Mouse (Mus musculus): ENCODE data around the gene Tppp3. TPM values are rescaled to one million over a fixed set of nuclear protein-coding genes. Genes with fewer than 3 reads are reported as not detected.

The Tppp3 gene
- total RNA-seq, 2 experiments from 2014 or later: 527 to 572 TPM

DNA sequence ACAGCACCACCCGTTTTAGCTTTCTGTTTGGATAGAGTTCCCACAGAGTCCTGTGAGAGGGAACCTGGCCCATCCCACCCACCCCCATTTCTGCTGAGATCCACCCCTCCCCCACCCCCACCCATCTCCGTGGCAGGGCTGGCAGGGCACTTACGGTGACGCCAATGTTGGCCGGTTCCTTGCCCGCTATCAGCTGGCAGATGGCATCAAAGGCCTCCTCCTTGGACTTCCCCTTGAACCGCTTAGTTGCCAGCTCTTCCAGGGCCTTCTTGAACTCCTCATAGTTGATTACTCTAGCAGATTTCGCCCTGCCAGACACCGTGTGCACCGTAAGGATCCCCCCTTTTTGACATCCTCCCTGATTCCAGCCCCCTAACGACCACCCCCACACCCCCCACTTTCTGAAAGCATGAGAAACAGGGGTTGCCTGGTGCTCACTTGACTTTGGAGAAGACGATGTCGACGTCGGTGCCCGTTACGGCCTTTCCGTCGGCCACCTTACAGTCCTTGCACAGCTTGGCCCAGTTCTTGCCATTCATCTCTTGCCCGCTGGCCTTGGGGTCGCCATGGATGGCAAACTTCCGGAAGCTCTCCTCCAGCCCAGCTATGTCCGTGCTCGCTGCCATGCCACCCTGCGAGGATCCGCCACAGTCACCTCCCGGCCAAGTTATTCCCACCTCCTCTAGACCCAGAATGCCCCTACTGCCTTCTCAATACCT, 3.2 kb downstream of the Tppp3 start:
- no peak for DNase-seq (ENCODE audit: low spot score in 2 of 2)

DNA sequence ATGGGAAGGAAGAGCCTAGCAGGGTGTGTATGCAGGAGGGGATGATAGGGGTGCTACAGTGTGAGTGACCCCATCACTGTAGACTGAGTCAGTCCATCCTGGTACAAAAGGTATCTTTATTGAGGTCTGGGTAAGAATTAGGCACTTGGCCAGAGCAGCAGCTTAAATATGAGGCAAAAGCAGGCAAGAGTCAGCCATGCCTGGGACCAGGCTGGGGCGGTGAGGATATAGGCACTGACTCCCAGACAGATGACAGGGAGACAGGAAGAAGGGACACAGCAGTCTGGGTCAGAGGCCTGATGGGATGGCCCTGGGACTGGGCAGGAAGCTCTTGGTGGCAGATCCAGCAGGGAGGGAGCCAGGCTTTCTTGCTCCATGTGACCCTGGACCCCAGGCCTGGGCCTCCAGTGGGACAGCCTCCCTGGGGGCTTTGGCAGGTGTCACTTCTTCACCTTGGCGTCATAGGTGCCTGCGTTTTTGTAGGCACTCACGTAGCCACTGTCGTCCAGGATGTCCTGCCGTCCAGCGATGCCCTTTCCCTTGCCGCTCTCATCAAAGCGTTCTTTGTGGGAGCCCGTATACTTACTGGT, 3.8 kb downstream of the Tppp3 start:
- DNase-seq (ENCODE audit: low spot score in 2 of 2): no peak

DNA sequence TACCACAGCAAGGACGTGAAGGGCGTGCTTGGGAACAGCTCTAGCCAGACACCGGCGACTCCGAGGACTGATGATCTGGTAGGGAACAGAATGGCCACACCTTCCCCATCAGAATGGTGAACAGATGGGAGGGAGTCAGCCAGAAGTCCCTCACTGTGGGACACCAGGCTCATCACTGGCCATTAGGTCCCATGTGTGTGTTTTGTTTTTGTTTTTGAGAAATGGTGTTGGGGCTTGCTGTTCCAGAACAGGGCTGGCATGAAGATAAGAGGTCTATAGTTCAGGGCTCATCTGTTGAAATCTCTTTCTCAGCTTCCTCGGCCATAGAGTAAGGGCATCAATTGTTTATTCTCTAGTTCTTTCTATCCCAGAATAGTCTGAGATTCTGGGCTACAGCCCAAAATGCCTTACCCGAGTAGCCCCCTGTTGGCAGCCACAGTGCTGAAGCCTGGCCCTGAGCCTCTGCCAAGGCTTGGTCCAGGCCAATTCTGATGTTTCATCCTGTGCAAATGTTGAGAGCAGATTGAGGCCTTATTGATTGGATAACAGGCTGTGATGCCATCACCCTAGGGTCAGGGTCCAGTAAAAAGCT, 4.5 kb downstream of the Tppp3 start:
- DNase-seq (ENCODE audit: low spot score in 2 of 2): no peak

DNA sequence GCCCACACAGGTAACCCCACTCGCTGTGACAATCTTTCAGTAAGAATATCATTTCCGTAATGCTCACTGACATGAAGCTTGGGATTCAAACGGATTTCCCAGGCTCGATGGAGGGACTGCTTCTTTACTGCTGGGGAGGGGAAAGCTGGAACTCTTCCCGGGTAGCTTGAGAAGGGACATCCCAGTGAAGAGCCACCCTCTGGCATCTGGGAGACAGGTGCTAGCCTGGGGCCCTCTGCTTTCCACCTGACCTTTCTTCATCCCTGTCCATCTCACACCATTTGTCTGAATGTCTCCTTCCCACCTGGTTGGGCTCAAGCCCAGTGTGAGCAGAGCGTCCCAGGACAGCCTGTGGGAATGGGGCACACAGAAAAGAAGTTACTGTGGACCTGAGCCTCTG, 5.1 kb downstream of the Tppp3 start:
- DNase-seq (ENCODE audit: low spot score in 2 of 2): no peak

DNA sequence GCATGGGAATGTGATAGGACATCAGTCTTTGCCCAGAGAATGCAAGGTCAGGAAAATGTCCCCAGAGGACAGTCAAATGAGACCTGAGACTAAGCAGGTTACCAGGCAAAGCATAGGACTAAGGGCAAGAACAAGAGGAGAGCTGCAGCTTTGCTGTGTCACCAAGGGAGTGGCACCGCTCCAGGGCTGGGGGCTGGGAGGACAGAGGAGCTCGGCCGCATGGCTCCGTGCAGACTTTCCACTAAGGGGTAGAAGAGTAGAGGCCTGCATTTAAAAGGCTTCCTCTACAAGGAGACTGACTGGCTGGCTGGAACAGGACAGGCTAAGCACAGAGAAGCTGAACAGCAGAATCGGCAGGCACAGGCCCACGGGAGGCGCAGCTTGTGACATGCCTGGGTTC, 6.7 kb downstream of the Tppp3 start:
- peak in 1 of 2 experiments; percentile 30 for DNase-seq (ENCODE audit: low spot score in 2 of 2)

DNA sequence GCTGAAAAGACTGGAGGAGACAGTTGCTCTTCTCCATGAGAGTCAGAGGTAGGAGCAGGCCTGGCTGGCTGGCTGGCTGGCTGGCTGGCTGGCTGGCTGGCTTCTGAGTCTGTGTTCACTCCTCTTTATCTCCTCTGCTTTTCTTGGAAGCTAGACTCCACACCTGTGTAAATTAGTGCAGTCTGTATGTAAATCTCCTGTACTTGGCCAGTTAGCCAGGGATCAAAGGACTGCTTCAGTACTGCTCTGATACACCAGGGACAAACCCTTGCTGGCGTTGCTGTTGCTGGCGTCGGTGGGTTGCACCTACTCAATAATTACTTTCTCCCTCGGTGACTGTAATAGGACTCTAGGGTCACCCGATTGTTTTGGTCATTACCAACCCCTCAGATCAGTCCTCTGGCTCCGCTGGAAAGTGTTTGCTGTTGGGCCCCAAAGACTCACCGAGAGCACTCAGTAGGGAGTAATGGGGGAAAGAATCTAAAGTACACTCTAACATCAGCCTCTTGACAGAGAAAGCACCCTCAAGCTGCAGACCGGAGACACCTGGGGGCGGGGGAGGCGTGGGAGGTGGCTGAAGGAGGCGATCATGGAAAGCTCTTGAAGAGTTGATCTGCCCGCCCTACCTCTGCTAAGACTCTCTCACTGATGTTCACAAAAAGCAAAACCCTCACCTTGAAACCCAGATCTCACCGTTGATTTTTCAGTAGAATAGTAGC, 10.1 kb downstream of the Tppp3 start:
- no peak for DNase-seq (ENCODE audit: low spot score in 2 of 2)

DNA sequence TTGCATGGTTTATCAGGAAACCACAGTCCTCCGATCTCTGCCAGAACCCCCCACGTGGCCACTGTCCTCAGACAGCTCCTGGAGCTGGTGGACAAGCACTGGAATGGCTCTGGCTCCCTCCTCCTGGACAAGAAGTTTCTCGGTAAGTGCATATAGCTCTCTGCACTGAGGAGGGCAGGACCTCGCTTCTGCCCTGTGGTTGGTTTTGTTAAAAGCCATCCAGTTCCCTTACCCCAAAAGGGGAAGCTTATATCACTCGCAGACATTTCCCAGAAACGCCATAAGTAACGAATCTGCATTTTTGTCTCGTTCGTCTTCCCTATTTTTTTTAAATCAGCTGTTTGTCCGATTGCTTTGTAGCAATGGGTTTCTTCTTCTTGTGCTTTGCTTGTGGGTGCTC, 16.1 kb downstream of the Tppp3 start:
- DNase-seq (ENCODE audit: low spot score in 2 of 2): no peak

DNA sequence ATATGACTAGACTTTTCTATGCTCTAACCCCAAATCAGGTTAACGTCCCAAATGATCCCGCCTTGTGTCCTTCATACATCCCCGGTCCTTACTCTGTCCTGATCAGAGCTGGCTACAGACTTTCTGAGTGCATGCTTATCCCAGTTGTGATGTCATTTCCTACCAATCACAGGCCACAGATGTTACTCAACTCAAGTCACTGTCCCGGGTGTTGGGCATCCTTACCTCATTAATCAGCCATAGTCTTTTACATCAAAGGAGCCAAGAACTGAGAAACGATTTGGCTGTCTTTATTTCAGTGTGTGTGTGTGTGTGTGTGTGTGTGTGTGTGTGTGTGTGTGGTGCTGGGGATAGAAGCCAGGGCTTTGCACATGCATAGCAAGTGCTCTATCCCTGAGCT, 17.2 kb downstream of the Tppp3 start:
- DNase-seq (ENCODE audit: low spot score in 2 of 2): no peak

DNA sequence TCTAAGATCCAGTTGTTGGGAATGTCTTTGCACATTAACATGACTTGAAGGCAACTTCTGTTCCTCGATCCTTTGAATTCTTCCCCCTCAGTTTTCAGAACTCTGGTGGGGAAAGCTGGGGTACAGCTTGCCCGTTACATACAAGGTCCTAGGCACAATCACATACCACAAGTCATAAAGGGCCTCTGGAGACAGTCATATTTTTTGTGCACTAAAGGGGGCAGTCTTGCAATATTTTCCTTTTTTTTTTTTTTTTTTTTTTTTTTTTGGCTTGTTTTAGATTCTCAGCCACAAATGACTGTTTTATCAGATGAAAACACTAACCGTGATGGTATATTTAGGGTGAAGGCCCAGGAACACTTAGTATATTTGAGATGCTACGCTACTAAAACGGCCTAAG, 18.0 kb downstream of the Tppp3 start:
- no peak for DNase-seq (ENCODE audit: low spot score in 2 of 2)

DNA sequence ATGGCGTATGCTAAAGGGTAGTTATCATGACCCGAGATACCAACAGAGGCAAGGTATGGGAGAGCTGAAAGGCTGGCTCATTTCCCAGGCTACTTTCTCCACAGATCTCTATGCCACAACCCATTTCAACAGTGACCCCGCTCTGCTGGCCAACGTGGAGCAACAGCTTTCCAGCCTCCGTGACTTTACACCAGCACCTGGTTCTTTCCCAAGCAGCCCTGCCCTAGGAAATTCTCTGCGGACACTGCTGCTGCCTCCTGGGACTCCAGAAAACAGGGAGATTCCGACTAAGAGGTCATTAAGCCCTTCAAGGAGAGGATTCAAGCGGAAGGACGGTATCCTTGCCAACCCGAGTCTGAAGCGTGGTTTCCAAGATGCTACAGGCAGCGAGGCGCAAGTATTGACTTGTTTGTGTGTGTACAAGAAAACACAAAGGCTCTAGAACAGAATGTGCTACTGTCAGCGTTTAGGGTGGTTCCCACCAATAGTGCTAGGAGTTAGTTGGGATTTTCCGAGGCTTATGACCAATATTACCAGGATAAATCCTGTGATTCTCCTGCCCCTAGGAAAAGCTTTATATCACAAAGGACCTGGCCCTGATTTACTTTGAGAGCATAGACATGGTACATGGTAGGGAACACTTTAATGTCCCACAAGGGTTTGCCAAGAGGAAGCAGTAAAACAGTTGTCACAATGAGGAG, 19.3 kb downstream of the Tppp3 start:
- no peak for DNase-seq (ENCODE audit: low spot score in 2 of 2)

DNA sequence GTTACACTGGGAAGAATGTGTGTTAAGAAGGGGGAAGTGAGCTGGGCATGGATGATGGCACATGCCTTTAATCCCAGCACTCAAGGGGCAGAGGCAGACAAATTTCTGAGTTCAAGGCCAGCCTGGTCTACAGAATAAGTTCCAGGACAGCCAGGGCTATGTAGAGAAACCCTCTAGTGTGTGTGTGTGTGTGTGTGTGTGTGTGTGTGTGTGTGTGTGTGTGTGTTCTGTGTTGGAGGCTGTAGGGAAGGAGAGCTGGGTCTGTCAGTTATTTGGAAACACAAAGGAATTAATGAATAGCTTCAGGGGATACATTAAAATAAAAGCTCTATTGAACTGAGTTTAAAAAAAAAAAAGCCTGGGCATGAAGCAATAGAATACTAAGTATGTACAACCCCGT, 20.3 kb downstream of the Tppp3 start:
- no peak for DNase-seq (ENCODE audit: low spot score in 2 of 2)

DNA sequence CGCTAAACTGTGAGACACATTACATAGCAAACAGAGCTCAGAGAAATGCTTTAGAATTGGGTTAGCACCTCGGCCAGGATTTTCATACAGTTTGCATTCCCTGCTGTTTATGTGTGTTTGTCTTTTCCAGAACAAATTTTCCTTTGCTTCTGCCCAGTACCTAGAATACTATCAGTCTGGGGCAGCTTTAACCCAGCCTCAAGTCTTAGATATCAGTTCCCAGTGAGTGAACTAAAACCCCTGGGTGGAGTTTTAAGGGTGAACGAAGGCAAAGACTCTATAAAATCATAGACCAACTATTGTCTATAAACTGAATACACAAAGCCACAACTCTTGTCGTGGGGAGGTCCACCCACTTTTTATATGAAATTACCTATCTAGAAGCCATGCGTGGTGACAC, 22.7 kb downstream of the Tppp3 start:
- no peak for DNase-seq (ENCODE audit: low spot score in 2 of 2)

DNA sequence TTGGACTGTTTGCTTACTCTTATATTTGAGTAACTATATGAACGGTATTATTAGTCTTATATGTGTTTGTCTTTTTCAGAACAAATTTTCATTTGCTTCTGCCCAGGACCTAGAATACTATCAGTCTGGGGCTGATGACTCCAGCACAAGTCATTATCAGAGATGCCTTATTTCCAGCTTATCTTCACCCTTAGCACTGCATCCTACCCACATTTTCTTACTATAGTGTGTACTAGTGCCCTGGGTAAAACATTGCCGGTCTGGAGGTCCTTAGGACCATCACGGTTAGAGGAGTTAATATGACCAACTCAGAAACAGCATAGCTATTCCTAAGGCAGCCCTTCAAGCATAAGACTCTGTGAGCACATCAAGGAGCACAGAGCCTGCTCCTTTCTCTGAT, 23.1 kb downstream of the Tppp3 start:
- no peak for DNase-seq (ENCODE audit: low spot score in 2 of 2)

DNA sequence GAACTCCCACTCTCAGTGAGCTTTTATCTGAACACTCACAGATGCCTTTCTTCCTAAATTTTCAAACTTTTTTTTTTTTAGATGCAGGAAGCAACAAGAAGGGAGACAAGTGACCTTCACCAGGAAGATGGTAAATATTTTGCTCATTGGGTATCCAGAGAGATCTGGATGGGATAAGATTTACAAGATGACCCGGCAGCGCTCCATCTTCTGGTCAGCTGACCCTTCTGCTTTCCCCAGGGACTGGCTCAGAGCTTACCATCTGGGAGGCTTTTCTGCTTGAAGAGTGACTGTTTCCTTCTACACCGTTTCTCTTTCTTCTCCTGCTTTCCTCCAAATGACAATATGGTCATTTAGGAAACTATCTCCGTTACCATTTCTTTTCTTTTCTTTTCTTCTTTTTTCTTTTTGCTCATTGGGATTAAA, 25.2 kb downstream of the Tppp3 start:
- DNase-seq (ENCODE audit: low spot score in 2 of 2): peak in 1 of 2 experiments; percentile 40

DNA sequence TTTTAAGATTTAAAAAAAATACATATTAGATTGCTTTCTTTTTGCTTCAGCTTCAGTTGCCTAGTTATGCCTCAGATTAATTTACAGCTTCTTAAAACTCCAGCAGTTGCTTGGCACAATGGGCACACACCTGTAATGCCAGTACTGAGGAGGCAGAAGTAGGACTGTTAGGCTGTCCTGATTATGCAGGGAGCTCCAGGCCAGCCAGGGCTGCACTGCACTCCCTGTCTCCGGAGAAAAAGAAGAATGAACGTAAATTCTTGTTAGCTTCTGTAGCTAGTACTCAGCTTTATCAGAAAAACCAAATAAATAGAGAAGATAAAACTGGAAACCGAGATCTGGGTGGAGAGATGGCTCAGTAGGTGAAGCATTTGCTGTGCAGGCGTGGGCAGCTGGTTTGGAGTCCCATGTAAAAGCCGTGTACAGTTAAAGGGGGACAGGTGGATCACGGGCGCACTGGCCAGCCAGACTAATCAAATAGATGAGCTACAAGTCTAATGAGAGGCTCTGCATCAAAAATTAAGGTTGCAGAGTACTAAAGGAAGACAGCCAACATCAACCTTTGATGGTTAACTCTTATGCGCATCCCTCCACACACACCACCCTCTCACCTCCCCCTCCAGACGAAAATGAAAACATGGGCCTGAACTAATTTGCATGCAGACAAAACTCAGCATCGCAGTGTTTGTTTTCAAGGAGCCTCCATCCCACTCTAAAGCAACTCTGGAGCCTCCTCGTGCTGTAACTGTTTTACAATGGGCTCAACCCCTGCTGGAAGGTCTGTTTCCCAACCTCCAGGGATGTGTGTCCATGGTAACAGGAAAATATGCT, 25.8 kb downstream of the Tppp3 start:
- DNase-seq (ENCODE audit: low spot score in 2 of 2): peak in 1 of 2 experiments; percentile 40

DNA sequence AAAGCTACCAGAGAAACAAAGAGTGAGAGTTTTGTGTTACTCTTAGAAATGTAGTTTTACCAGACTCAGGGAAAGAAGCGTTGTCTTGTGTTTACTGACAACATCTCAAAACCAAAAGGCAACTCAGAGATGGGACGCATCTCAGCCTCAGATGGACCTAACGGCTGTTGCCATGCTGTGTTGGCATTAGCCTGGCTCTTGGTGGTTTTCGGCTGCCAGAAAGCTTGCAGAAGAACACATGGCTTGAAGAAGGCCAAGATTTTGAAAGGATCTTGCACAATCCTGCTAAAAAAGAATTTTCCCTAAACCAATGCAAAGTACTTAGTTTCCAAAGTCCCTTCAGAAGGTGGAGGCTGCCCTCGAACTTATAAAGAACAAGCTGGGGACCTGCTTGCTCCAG, 28.7 kb downstream of the Tppp3 start:
- no peak for DNase-seq (ENCODE audit: low spot score in 2 of 2)

DNA sequence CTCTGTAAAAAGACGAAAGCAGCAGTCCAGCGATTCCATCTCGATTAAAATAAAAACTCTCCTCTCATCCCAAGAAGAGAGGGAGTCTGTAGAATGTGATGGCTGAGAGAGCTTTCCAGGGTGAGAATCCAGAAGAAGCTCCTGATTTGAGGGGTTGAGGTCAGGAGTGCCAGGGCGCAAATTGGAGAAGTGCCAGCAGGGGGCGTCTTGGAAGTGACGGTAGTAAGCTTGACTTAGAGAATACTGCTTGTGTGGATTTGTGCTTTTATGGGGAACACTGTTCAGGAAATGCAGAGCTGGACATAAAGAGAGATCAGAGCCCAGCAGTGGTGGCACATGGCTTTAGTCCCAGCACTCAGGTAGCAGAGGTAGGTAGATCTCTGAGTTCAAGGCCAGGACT, 29.9 kb downstream of the Tppp3 start:
- DNase-seq (ENCODE audit: low spot score in 2 of 2): peak; percentile 47 to 60

DNA sequence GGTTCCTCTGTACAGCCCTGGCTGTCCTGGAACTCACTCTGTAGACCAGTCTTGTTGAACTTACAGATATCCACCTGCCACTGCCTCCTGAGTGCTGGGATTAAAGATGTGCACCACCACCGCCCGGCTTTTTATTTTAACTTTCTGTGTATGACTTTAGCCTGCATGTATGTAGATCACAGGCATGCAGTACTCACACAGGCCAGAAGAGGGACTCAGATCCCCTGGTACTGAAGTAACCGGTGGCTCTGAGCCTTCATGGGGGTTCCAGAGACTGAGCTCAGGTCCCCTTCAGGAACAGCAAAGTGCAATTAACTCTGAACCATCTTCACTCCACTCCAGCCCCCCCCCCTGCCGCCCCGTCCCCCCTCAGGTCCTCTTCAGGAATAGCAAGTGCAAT, 32.5 kb downstream of the Tppp3 start:
- peak in 1 of 2 experiments; percentile 39 for DNase-seq (ENCODE audit: low spot score in 2 of 2)

DNA sequence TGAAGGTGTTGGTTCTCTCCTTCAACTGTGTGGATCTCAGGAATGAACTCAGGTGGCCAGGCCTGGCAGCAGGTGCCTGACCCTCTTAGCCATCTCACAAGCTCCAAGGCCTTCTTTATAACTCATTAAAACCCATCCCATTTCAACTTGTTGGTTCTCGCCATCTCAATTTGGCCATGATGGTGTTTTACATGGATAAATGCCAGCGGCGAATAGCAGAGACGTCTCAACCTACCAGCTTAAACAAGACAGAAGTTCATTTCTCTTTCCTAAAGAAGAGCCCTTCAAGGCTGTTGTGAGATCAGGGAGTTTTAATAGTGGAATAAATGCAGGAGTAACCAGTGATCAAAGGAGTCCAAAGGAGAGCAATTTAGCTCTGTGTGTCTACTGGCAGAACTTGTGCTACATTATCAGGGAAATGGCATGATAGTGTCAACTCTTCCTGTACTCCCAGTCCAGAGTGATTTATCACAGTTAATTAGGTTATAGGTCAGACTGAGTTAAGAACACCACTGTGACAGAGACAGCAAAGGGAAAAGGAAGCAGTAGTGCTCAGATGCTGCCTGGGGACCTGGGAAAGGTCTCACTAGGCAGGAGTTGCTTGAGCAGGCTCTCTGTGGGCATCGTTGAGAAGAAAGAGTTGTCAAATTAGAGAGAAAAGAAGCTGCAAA, 34.1 kb downstream of the Tppp3 start:
- DNase-seq (ENCODE audit: low spot score in 2 of 2): no peak

DNA sequence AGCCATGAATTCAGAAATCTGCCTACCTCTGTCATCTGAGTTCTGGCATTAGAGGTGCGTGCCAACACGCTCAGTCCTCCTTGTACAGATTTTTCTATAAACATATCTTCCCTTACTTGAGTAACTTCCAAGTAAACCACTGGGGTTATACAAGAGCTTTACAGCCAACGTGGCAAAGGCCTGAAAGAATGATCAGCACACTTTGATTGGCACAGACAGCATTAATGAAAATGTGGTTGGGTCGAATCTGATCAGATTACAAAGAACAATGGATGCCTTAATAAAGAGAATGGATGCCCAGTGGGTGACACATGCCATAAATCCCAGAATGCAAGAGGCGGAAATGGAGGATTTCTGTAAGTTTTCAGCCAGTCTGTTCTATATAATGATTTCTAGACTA, 35.1 kb downstream of the Tppp3 start:
- DNase-seq (ENCODE audit: low spot score in 2 of 2): no peak

All from gastrocnemius, postnatal 4 days (tissue).